Mouse (Mus musculus) stomach, embryonic 15.5 days (tissue): ENCODE data around the gene Clcn1. TPM values are rescaled to one million over a fixed set of nuclear protein-coding genes. Genes with fewer than 3 reads are reported as not detected.

Source experiments
- ATAC-seq: fragments of 200-750 bp; cut with Nextera tagmentation; 2 replicates; pipeline ENCODE4 v1.8.0; 2017; ENCODE audit warnings: low read depth, moderate number of reproducible peaks, moderate TSS enrichment; ENCODE audit not compliant: insufficient read depth, low FRiP score
- H3K27ac ChIP-seq: fragments of 300-500 bp; sonication (generic); 2 replicates; pipeline ENCODE4 v1.5.1; 2015; ENCODE audit warnings: mild to moderate bottlenecking, inconsistent platforms
- H3K27me3 ChIP-seq: fragments of 300-500 bp; sonication (generic); replicated peaks from 2 replicates; pipeline ENCODE4 v1.6.1; 2015; ENCODE audit warnings: inconsistent platforms
- H3K36me3 ChIP-seq: fragments of 300-500 bp; sonication (generic); 2 replicates; pipeline ENCODE4 v1.6.1; 2015; ENCODE audit warnings: inconsistent platforms
- H3K4me1 ChIP-seq: fragments of 300-500 bp; sonication (generic); 2 replicates; pipeline ENCODE4 v1.6.1; 2015; ENCODE audit warnings: inconsistent platforms
- H3K4me2 ChIP-seq: fragments of 300-500 bp; sonication (generic); 2 replicates; pipeline ENCODE4 v1.6.1; 2015; ENCODE audit warnings: mild to moderate bottlenecking, inconsistent platforms
- H3K4me3 ChIP-seq: fragments of 300-500 bp; sonication (generic); replicated peaks from 2 replicates; pipeline ENCODE4 v1.5.1; 2015; ENCODE audit warnings: inconsistent platforms
- H3K9ac ChIP-seq: fragments of 300-500 bp; sonication (generic); 2 replicates; pipeline ENCODE4 v1.6.1; 2015; ENCODE audit warnings: inconsistent platforms
- H3K9me3 ChIP-seq: fragments of 300-500 bp; sonication (generic); 2 replicates; pipeline ENCODE4 v1.6.1; 2016; ENCODE audit warnings: inconsistent platforms
- WGBS: fragments of 180-500 bp; shearing (Covaris S2); methylation state at CpG from one replicate; pipeline ENCODE4 v1.1.7; 2015; 5-methylcytosine and 5-hydroxymethylcytosine counted together
- polyA plus RNA-seq: library from polyadenylated mRNA; unstranded; fragments of >200 nt; fragmentation: Nextera tagmentation; extraction: Ambion mirVana; gene quantifications from 2 replicates; pipeline ENCODE4 v1.2.1, GENCODE M21; 2015

Clcn1 gene
- polyA plus RNA-seq, 1 experiment from 2014 or later: 0.12 TPM

DNA sequence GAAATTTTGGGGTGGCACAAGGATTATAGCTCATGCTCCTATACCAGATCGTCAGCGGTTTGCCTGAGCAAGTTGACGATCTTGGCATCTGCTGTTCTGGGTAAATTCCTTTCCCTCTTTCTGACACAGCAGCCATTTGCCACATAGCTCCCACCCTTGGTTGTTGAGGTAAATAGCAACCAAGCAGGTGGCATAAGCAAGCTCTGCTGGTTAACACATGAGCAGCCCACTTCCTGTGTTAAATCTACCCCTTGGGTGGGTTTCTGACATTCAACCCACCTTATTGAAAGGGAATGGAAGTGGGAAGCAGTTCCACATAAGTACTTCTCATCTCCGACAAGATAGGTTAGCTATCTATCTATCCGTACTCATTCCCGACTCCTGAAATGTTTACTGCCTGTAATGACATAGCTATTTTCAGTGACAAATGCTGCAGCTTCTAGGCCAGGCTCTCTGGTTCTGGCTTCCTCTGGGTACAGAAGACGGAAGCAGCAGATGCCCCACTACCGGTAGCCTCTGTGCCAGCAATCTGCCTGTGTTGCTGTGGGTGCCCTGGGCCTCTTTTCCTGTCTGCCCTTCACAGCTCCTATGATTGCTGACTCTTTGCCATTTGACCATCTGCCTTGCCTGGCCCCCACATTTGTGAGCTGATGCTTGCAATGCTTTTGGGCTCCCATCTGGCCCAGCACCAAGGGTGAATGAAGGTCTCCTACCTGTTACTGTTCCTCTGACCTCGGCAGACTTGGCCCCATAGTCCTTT is 57.1 kb downstream of the Clcn1 start:
- no peaks in the 10 kb centered on the region for H3K4me1 ChIP-seq
- no peaks in the 10 kb centered on the region for H3K36me3 ChIP-seq
- H3K4me3 ChIP-seq: no peak overlapping the region
- no peaks in the 10 kb centered on the region for H3K9me3 ChIP-seq
- H3K27me3 ChIP-seq: no peaks in the 10 kb centered on the region
- H3K4me2 ChIP-seq: no peak overlapping the region
- no peak for ATAC-seq
- no peak overlapping the region for H3K27ac ChIP-seq
- H3K9ac ChIP-seq: no peak overlapping the region
- 71% methylated on average over 9 of the region's 9 CpGs for WGBS

DNA sequence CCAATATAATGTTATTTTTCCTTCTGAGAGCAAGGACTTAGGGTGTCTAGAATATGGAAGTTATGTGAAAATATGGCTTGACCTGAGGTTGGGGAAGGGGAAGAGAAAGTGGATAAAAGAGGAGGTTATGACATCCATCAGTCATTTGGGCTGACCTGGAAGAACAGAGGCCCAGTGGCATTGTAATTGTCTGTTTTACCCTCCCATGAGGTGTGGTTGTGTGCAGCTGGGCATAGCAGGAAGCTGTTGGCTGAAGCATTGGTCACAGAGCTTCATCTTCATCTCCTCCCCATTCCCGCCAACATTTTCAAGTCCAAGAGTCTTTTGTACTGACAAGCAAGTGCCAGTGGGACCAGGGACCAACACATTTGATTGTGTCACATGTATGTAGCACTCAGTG is 57.8 kb downstream of the Clcn1 start:
- H3K27ac ChIP-seq: no peak overlapping the region
- no peaks in the 10 kb centered on the region for H3K27me3 ChIP-seq
- WGBS: 92% methylated on average over 1 of the region's 1 CpGs

DNA sequence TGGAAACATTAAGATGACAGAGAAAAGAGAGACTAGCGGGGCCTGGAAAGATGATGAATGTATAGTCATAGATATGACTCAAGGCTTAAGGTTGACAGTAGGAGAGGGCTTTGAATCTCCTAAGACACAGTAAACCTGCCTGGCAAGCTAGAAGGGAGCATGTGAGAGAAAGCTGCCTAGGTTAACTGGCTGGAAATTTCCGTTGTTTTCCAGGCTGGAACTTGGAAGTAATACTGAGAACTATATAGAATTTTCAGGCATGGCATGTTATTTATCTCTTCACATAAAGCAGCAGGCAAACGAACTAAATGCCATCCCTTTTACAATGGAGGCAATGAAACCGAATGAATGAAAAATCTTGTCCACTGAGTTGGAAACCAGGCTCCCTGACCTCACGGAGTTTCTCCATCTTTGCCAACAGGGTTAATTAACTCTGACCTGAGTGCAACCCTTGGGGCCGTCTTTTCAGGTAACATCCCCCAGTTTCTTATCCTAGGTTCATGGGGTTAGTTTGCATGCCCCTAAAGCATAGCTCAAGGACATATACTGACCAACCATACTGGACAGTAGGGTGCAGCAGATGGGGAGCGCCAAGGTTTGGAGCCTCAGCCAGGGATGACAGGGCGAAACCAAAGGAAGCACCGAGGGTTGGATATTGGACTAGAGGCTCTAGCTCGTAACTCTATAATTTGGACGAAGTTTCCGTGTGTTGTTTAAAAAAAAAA is 62.0 kb downstream of the Clcn1 start:
- Histone ChIP-seq H3K4me3 (peak overlapping the region; percentile 84), H3K9ac (no peak overlapping the region), H3K27ac (peak overlapping the region; percentile 97; the same call in 1 of the 2 replicates)

More for the DNA sequence above, 57.8 kb downstream of the Clcn1 start:
- H3K4me1 ChIP-seq: no peaks in the 10 kb centered on the region
- H3K4me2 ChIP-seq: no peak overlapping the region
- H3K9ac ChIP-seq: no peak overlapping the region
- no peaks in the 10 kb centered on the region for H3K9me3 ChIP-seq
- H3K36me3 ChIP-seq: no peaks in the 10 kb centered on the region
- H3K4me3 ChIP-seq: no peak overlapping the region
- ATAC-seq: no peak

DNA sequence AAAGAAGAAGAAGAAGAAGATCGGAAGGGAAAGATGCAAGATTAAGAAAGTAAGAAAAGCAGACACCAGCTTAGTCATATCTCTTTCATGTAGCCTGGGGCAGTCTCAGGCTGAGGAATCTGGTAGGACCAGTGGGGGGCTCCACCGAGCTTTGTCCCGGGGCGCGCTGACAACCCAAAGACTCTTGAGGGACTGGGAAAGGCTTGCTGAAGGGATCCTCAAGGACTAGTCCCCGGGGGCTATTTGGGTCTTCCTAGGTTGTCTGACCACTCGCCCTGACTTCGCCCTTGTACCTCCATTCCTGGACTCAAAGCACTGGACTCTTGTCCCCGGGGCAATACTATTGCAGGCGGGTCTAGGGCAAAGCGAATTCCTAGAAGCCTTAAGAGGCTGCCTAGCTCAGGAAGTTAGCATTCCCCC is 62.5 kb downstream of the Clcn1 start:
- 0% methylated on average over 11 of the region's 11 CpGs for WGBS
- H3K27ac ChIP-seq: peak overlapping the region; percentile 97
- peaks cover 33% of the 10 kb centered on the region for H3K4me1 ChIP-seq
- ATAC-seq: peak; percentile 23
- H3K27me3 ChIP-seq: no peaks in the 10 kb centered on the region
- no peaks in the 10 kb centered on the region for H3K9me3 ChIP-seq
- peak overlapping the region; percentile 84 for H3K4me3 ChIP-seq
- peak overlapping the region; percentile 25 for H3K9ac ChIP-seq
- H3K4me2 ChIP-seq: peak overlapping the region; percentile 75
- H3K36me3 ChIP-seq: no peaks in the 10 kb centered on the region; the same call in 1 of the 2 replicates

More for the DNA sequence above, 62.0 kb downstream of the Clcn1 start:
- Histone ChIP-seq H3K4me1 (peaks cover 27% of the 10 kb centered on the region), H3K27me3 (no peaks in the 10 kb centered on the region), H3K9me3 (no peaks in the 10 kb centered on the region), H3K4me2 (peak overlapping the region; percentile 75), H3K36me3 (no peaks in the 10 kb centered on the region; the same call in 1 of the 2 replicates)
- 42% methylated on average over 12 of the region's 12 CpGs for WGBS
- no peak for ATAC-seq

DNA sequence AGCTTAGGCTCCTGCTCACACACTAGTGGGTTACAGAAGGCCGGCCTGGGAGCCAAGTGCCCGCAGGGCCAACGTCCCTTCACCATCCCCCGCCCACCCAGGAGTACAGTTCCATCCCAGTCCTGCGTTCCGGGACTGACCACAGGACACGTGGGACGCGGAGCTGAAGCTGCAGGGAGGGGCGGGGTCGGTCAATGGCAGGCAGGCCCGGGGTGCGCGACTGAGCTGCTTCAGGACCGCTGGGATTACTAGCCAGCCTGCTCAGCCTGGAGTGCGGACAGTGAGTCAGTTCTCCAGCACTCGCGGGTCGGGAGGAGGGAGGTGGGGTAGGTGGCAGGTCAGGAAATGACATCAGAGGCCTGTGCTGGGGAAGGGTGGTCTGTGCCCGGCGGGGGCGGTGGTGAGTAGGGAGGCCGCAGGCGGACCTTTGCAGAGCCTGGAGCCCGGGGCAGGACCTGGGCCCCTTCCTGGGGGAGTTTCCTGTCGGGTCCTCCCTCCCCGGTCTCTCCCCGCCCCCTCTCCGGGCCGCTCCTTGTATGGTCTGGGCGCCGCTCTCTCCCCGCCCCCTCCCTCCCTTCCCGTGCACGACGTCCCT is 63.0 kb downstream of the Clcn1 start, which contains the start of gene Zyx:
TSS of gene Zyx (plus strand) at position 205 of the 595 bp plus-strand sequence.
- Histone ChIP-seq H3K4me3 (peak within 1 kb of the TSS; percentile 84), H3K36me3 (no peaks in the 10 kb centered on the region; the same call in 1 of the 2 replicates), H3K4me1 (peaks cover 38% of the 10 kb centered on the region), H3K9me3 (no peaks in the 10 kb centered on the region), H3K27me3 (no peaks in the 10 kb centered on the region), H3K27ac (peak within 1 kb of the TSS; percentile 97), H3K9ac (peak within 1 kb of the TSS; percentile 83), H3K4me2 (peak within 1 kb of the TSS; percentile 75)
- ATAC-seq: peak; percentile 93
- under 1% methylated on average over 25 of the region's 36 CpGs for WGBS

DNA sequence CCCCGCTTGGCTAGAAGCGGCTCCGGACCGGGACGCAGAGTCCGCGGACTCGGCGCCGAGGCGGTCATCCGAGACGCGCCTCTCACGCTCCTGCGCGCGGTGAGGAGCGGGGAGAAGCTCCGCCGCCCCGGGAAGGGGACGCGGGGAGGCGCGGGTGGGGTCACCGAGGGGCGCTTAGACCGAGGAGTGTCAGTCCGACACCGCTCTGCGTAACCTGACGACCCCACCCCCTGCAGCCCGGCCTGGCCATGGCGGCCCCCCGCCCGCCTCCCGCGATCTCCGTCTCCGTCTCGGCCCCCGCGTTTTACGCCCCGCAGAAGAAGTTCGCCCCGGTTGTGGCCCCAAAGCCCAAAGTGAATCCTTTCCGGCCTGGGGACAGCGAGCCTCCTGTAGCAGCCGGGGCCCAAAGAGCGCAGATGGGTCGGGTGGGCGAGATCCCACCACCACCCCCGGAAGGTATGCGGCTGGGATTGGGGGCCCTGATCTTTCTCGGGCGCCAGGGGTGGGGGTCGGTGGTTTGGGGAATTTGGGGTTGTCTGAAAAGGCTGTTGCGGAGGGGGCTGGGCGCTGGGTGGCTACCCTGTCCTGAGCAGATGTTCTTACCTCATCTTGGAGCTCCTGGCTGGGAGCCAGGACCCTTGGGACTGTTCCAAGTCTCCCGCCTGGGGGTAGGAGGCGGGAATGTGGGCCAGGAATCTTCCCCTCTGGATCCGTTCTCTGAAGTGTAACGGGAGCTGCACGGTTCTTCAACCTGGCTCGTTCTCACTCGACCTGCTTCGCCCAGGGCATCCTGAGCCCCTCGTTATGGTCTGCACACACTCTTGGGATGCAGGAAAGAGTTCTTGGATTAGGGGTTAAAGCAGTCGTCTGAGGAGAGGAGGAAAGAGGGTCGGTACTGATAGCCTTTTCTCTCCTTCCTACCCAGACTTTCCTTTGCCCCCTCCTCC is 63.8 kb downstream of the Clcn1 start:
- Histone ChIP-seq H3K27me3 (no peaks in the 10 kb centered on the region), H3K27ac (peak overlapping the region; percentile 97), H3K9ac (peak overlapping the region; percentile 83), H3K36me3 (peaks cover 4% of the 10 kb centered on the region; the same call in 1 of the 2 replicates), H3K4me1 (peaks cover 43% of the 10 kb centered on the region), H3K4me2 (peak overlapping the region; percentile 75), H3K9me3 (no peaks in the 10 kb centered on the region), H3K4me3 (peak overlapping the region; percentile 84)
- peak; percentile 3; the same call in 1 of the 2 replicates for ATAC-seq
- WGBS: under 1% methylated on average over 68 of the region's 72 CpGs

DNA sequence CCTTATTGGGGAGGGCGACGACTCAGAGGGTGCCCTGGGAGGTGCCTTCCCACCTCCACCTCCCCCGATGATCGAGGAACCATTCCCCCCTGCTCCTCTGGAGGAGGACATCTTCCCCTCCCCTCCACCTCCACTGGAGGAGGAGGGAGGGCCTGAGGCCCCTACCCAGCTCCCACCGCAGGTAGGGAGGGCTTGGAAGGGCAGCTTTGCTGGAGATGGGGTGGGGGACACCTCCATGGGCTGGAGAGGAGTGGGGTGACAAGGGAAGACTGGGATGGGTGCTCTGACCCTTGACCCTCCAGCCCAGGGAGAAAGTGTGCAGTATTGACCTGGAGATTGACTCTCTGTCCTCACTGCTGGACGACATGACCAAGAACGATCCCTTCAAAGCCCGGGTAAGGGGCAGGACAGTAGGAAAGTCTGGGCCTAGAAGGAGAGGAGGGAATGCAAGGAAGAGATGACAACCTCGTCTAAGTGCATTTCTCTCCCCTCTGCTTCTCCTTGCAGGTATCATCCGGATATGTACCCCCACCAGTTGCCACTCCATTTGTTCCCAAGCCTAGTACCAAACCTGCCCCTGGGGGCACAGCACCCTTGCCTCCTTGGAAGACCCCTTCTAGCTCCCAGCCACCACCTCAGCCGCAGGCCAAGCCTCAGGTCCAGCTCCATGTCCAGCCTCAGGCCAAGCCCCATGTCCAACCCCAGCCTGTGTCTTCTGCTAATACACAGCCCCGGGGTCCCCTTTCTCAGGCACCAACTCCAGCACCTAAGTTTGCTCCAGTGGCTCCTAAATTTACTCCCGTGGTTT is 64.7 kb downstream of the Clcn1 start:
- H3K4me3 ChIP-seq: peak overlapping the region; percentile 84
- ATAC-seq: no peak

DNA sequence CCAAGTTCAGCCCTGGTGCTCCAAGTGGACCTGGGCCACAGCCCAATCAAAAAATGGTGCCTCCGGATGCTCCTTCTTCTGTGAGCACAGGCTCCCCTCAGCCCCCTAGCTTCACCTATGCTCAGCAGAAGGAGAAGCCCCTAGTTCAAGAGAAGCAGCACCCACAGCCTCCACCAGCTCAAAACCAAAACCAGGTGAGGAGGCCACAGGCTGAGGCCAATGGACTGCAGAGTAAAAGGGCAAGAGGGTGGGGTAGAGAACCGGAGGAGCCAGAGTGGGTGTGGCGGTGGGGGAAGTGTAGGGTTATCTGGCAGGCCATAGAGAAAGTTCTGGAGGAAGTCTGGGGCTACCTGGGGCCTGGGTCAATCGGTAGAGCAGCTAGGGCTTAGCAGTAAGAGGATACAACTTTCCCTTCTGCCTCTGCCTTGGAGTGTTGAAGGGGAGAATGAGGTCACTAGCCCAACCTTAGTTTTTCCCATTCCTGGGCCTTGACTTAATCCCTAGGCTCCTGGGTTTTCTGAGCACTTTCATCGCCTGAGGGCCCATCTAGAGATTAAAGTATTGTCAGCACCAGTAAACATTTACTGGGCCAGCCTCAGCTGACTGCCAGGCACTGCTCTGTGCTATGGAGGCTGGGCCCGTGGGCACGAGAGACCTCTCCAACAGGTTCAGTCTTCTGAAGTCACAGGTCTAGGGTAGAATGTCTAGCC is 65.4 kb downstream of the Clcn1 start:
- no peak overlapping the region for H3K27ac ChIP-seq
- peak overlapping the region; percentile 75 for H3K4me2 ChIP-seq
- peaks cover 50% of the 10 kb centered on the region for H3K4me1 ChIP-seq
- 61% methylated on average over 7 of the region's 7 CpGs for WGBS
- peaks cover 19% of the 10 kb centered on the region for H3K36me3 ChIP-seq
- no peak overlapping the region for H3K9ac ChIP-seq
- H3K27me3 ChIP-seq: no peaks in the 10 kb centered on the region
- peak overlapping the region; percentile 84 for H3K4me3 ChIP-seq
- no peaks in the 10 kb centered on the region for H3K9me3 ChIP-seq
- ATAC-seq: no peak

More for the DNA sequence above, 64.7 kb downstream of the Clcn1 start:
- H3K9ac ChIP-seq: peak overlapping the region; percentile 83
- H3K36me3 ChIP-seq: peaks cover 11% of the 10 kb centered on the region
- peaks cover 45% of the 10 kb centered on the region for H3K4me1 ChIP-seq
- no peaks in the 10 kb centered on the region for H3K27me3 ChIP-seq
- H3K9me3 ChIP-seq: no peaks in the 10 kb centered on the region
- peak overlapping the region; percentile 97; the same call in 1 of the 2 replicates for H3K27ac ChIP-seq
- 37% methylated on average over 13 of the region's 13 CpGs for WGBS
- H3K4me2 ChIP-seq: peak overlapping the region; percentile 75

DNA sequence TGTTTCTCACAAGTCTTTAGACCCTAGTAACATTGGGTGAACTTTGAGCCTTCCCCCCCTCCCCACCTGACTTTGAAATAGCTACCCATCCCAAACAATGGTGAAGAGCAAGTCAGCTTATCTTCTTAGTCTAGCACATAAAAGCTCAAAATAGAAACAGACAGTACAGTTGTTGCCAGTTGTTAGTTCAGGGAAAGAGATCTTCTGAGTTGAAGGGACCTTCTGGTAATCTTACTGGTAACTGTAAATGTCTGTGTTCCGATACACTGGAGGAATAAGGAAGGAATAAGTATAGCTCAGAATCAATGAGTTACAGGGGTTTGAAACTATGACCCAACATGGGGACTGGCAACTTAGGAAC is 66.0 kb downstream of the Clcn1 start:
- Histone ChIP-seq H3K9ac (no peak overlapping the region), H3K4me3 (no peak overlapping the region; the same call in 1 of the 2 replicates), H3K4me1 (peaks cover 50% of the 10 kb centered on the region), H3K36me3 (peaks cover 21% of the 10 kb centered on the region), H3K27me3 (no peaks in the 10 kb centered on the region), H3K27ac (no peak overlapping the region), H3K9me3 (no peaks in the 10 kb centered on the region), H3K4me2 (peak overlapping the region; percentile 75)
- 80% methylated on average over 1 of the region's 1 CpGs for whole genome bisulfite sequencing
- ATAC-seq: no peak

DNA sequence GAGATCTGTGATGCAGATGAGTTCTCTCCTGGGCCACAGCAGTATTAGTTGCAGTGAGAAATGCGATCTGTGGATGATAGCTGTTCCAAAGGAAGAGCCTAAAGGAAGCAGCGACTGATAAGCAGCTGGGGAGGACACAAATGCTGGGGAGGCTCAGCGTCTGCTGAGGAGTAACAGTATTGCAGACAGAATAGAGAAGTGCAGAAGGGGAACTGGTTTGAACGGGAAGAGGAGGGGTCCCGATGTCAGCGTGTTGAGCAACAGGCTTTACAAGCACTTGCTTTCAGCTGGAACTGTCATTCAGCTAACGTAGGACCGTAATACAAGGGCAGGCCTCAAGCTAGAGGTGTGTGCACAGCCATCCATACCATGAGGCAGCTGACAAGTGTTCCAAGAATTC is 66.7 kb downstream of the Clcn1 start:
- WGBS: 68% methylated on average over 8 of the region's 8 CpGs
- Histone ChIP-seq H3K9ac (no peak overlapping the region), H3K4me3 (no peak overlapping the region), H3K36me3 (peaks cover 28% of the 10 kb centered on the region), H3K4me2 (peak overlapping the region; percentile 75), H3K9me3 (no peaks in the 10 kb centered on the region), H3K4me1 (peaks cover 50% of the 10 kb centered on the region), H3K27ac (0 out of 2 replicates have a peak overlapping the region, but pooled peaks have one; percentile 8), H3K27me3 (no peaks in the 10 kb centered on the region)
- ATAC-seq: no peak
